Mouse (Mus musculus) MEL (cell line): ENCODE measurements at regions not wholly inside any gene's neighbourhood (a gene's known extent, or its start where the extent isn't known, plus 50 kb on each side); places are given as distances from the start of the nearest gene placed in this dataset.

Source experiments
- DNase-seq: peaks from one replicate; pipeline ENCODE4 v3.0.0; 2011; ENCODE audit warnings: low read depth, low spot score
- H3K27ac ChIP-seq: 2 replicates; pipeline ENCODE4 v1.5.1; 2012; ENCODE audit warnings: low read depth, mild to moderate bottlenecking, control low read depth, low read length, moderate library complexity; ENCODE audit not compliant: control insufficient read depth
- H3K27me3 ChIP-seq, 2 experiments: fragments of 150-350 bp in 1 of 2; sonication (generic) in 1 of 2; 2 replicates each; pipeline ENCODE4 v1.6.1; 2012; ENCODE audit warnings: low read length in 2 of 2, mild to moderate bottlenecking in 2 of 2, improper control_type of control experiment in 1 of 2, moderate library complexity in 1 of 2; ENCODE audit not compliant: insufficient read depth in 2 of 2, control insufficient read depth in 1 of 2
- H3K36me3 ChIP-seq, 2 experiments: 2 replicates each; pipeline ENCODE4 v1.6.1; 2012 to 2014; ENCODE audit warnings: low read length in 2 of 2, improper control_type of control experiment in 1 of 2, inconsistent platforms in 1 of 2, mild to moderate bottlenecking in 1 of 2; ENCODE audit not compliant: insufficient read depth in 2 of 2, control insufficient read depth in 1 of 2
- H3K4me1 ChIP-seq, 2 experiments: fragments of 150-350 bp in 1 of 2; sonication (generic) in 1 of 2; 2 replicates each; pipeline ENCODE4 v1.6.1; 2012; ENCODE audit warnings: low read length in 2 of 2, improper control_type of control experiment in 1 of 2, mild to moderate bottlenecking in 1 of 2; ENCODE audit not compliant: insufficient read depth in 2 of 2, control insufficient read depth in 1 of 2
- H3K4me3 ChIP-seq, 2 experiments: fragments of 150-350 bp in 1 of 2; sonication (generic) in 1 of 2; 2 replicates each; pipeline ENCODE4 v1.5.1; 2012; ENCODE audit warnings: low read depth in 2 of 2, low read length in 2 of 2, mild to moderate bottlenecking in 2 of 2, moderate library complexity in 2 of 2, control low read depth in 1 of 2, improper control_type of control experiment in 1 of 2; ENCODE audit not compliant: control insufficient read depth in 1 of 2, insufficient read depth in 1 of 2
- H3K79me2 ChIP-seq: 2 replicates; pipeline ENCODE4 v1.6.1; 2012; ENCODE audit warnings: mild to moderate bottlenecking, low read length, moderate library complexity; ENCODE audit not compliant: control insufficient read depth, poor library complexity, insufficient read depth
- H3K9ac ChIP-seq: 2 replicates; pipeline ENCODE4 v1.6.1; 2012; ENCODE audit warnings: low read depth, mild to moderate bottlenecking, control low read depth, low read length, moderate library complexity; ENCODE audit not compliant: control insufficient read depth, poor library complexity, severe bottlenecking
- H3K9me3 ChIP-seq: fragments of 150-350 bp; sonication (generic); replicated peaks from 2 replicates; pipeline ENCODE4 v1.6.1; 2012; ENCODE audit warnings: mild to moderate bottlenecking, low read length, improper control_type of control experiment, moderate library complexity; ENCODE audit not compliant: insufficient read depth
- CHD1 ChIP-seq: IDR thresholded peaks from 2 replicates; pipeline ENCODE4 v1.6.1; 2012; ENCODE audit warnings: low read depth, mild to moderate bottlenecking, inconsistent platforms, low read length, improper control_type of control experiment
- CHD2 ChIP-seq: IDR thresholded peaks from 2 replicates; pipeline ENCODE4 v1.6.1; 2011; ENCODE audit warnings: low read length, improper control_type of control experiment
- GATA1 ChIP-seq: IDR thresholded peaks from 2 replicates; pipeline ENCODE4 v1.6.1; 2011; ENCODE audit warnings: low read depth, low read length, improper control_type of control experiment
- JUND ChIP-seq: IDR thresholded peaks from 2 replicates; pipeline ENCODE4 v1.6.1; 2011; ENCODE audit warnings: low read depth, mild to moderate bottlenecking, improper control_type of control experiment, low read length
- KAT2A ChIP-seq: conservative IDR thresholded peaks from 2 replicates; pipeline ENCODE4 v1.6.1; 2012; ENCODE audit warnings: low read depth, low read length, improper control_type of control experiment, inconsistent platforms
- MAFK ChIP-seq: IDR thresholded peaks from 2 replicates; pipeline ENCODE4 v1.6.1; 2011; ENCODE audit warnings: low read depth, mild to moderate bottlenecking, low read length, improper control_type of control experiment, borderline replicate concordance
- MAX ChIP-seq: IDR thresholded peaks from 2 replicates; pipeline ENCODE4 v1.6.1; 2011; ENCODE audit warnings: low read length, improper control_type of control experiment
- NRF1 ChIP-seq: IDR thresholded peaks from 2 replicates; pipeline ENCODE4 v1.6.1; 2014; ENCODE audit warnings: low read depth, mild to moderate bottlenecking, inconsistent platforms, low read length, improper control_type of control experiment, moderate library complexity; ENCODE audit not compliant: poor library complexity, insufficient read depth, severe bottlenecking
- POLR2A ChIP-seq, 2 experiments: IDR thresholded peaks; 2 replicates each; pipeline ENCODE4 v1.6.1; 2011 to 2012; ENCODE audit warnings: low read length in 2 of 2, mild to moderate bottlenecking in 2 of 2, control low read depth in 1 of 2, improper control_type of control experiment in 1 of 2, low read depth in 1 of 2, moderate library complexity in 1 of 2; ENCODE audit not compliant: control insufficient read depth in 1 of 2, insufficient read depth in 1 of 2, poor library complexity in 1 of 2
- POLR2AphosphoS5 ChIP-seq: IDR thresholded peaks from 2 replicates; pipeline ENCODE4 v1.6.1; 2012; ENCODE audit warnings: low read depth, borderline replicate concordance, mild to moderate bottlenecking, inconsistent platforms, low read length, moderate library complexity, mixed read lengths
- RCOR1 ChIP-seq: IDR thresholded peaks from 2 replicates; pipeline ENCODE4 v1.6.1; 2012; ENCODE audit warnings: low read depth, mild to moderate bottlenecking, inconsistent platforms, low read length, improper control_type of control experiment
- TAL1 ChIP-seq: IDR thresholded peaks from 2 replicates; pipeline ENCODE4 v1.6.1; 2012; ENCODE audit warnings: mild to moderate bottlenecking, inconsistent platforms, low read length, moderate library complexity, mixed read lengths
- TBP ChIP-seq: IDR thresholded peaks from 2 replicates; pipeline ENCODE4 v1.8.0; 2011; ENCODE audit warnings: low read depth, low read length, improper control_type of control experiment
- USF1 ChIP-seq: IDR thresholded peaks from 2 replicates; pipeline ENCODE4 v1.6.1; 2014; ENCODE audit warnings: low read depth, mild to moderate bottlenecking, inconsistent platforms, low read length, improper control_type of control experiment, moderate library complexity
- ZMIZ1 ChIP-seq: IDR thresholded peaks from 2 replicates; pipeline ENCODE4 v1.6.1; 2012; ENCODE audit warnings: low read depth, mild to moderate bottlenecking, inconsistent platforms, low read length, improper control_type of control experiment, moderate library complexity
- ZNF384 ChIP-seq: IDR thresholded peaks from 2 replicates; pipeline ENCODE4 v1.6.1; 2012; ENCODE audit warnings: low read depth, mild to moderate bottlenecking, inconsistent platforms, low read length, improper control_type of control experiment

DNA sequence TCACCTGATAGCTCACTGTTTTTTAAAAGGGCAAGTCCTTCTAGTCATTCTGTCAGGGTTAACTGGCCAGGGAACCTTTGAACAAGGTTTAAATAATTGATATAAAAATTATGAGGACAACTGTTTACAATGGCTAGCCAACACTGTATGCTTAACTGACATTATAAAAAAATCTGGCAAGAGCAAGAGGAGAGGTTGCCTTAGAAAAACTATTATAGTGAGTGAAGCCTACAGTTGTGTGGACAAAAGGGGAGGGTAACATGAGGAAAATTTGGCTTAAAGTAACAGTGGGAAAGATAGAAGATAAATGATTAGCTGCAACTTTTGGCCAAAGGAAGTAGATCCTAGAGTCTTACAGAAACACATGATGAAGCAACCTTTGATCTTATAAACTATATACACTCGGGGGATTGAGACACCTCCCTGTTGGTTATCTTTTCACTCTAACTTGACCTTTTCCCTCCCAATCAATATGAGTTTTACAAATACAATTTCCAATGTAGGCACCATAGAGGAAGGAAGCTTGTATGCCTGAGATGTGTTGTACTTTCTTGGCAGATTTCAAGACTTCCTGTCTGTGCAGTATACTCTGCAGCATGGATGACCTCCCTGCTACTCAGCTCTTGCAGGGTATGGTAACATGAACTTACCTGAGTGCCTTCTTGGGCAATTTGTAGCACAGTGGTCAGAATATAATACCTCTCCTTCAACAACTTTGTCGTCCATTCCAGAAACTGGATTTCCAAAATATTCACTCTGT, 82.9 kb upstream of the Scn7a start:
- no peak for DNase-seq

More for the DNA sequence above, 82.9 kb upstream of the Scn7a start:
- Histone ChIP-seq H3K9ac (no peak overlapping the region), H3K4me3 (no peak overlapping the region), H3K27ac (no peak overlapping the region), H3K79me2 (no peaks in the 10 kb centered on the region), H3K9me3 (no peaks in the 10 kb centered on the region), H3K4me1 (no peaks in the 10 kb centered on the region), H3K27me3 (no peaks in the 10 kb centered on the region), H3K36me3 (no peaks in the 10 kb centered on the region)
- no peak for TF ChIP-seq NRF1
- no peak for TF ChIP-seq MAFK
- TF ChIP-seq TAL1 = no peak
- TF ChIP-seq CHD2 = no peak
- no peak for TF ChIP-seq RCOR1
- no peak for TF ChIP-seq GATA1
- TF ChIP-seq ZNF384 = no peak
- no peak for TF ChIP-seq TBP
- TF ChIP-seq KAT2A = no peak
- TF ChIP-seq POLR2AphosphoS5 = no peak
- no peak for TF ChIP-seq CHD1
- no peak for TF ChIP-seq POLR2A (IDR thresholded peaks at IDR 0.05; ENCODE audit: control insufficient read depth in 1 of 2, insufficient read depth in 1 of 2, low read depth in 1 of 2, low read length in 2 of 2, poor library complexity in 1 of 2)
- TF ChIP-seq MAX = no peak
- TF ChIP-seq USF1 = no peak
- no peak for TF ChIP-seq JUND
- TF ChIP-seq ZMIZ1 = no peak
